Mouse (Mus musculus) adipocyte (in vitro differentiated cells): ENCODE measurements at regions not wholly inside any gene's neighbourhood (a gene's known extent, or its start where the extent isn't known, plus 50 kb on each side); places are given as distances from the start of the nearest gene placed in this dataset.

Source experiments
- DNase-seq: peaks from one replicate; pipeline ENCODE4 v3.0.0-alpha.2; 2016; ENCODE audit warnings: low spot score

DNA sequence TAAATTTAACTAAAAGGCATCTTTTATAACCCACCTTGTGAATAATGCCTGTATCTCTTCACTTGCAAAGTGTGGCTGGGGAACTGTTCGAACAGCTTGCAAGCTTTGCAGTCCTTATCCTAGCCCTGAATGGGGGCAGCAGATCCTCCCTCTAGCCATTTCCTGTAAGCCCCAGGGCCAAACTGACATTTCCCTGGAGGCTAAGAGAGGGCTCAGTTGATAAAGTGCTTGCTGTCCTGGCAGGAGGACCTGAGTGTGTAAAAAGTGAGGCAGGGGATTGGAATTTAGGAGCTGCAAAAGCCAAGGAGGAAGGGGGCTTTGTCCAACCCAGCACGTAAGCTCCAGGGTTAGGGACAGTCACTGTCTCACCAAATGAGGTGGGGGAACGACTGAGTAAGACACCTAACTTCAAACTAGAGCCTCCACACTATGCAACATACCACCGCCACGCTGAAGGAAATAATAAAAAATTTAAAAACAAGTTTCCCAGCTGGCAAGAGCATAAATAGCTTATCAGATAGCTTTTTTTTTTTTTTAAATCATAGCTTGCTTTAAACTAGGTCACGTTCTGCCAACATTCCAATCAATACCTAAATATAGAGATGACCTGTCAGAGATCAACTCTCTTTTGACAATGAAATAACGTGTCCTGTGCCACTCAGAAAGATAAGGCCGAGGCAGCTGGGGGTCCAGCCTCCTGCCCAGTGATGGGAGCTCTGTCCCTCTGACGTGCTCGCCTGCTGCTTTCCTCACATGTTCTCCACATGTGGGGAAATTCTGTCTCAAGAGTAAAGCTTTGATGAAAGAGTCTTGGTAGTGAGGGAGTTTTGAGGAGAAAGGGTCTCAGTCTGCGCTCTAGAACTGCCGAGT lies 146.0 kb downstream of the Zfp36l1 start:
- no peak for DNase-seq

DNA sequence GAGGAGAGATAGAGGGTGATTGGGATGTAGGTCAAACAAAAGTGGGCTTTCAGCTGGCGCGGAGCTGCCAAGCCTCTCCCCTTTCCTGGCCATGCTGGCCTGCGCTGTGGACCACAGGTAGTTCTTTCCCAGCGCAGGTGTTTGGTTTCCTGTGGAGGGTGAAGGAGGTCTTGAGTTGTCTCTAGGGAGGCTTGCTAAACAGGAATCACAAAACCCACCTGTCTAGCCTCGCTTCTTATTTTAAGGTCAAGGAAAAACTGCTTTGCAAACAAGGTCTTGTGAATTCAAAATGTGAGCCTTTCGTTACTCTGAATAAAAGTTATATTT lies 146.6 kb downstream of the Zfp36l1 start:
- no peak for DNase-seq

DNA sequence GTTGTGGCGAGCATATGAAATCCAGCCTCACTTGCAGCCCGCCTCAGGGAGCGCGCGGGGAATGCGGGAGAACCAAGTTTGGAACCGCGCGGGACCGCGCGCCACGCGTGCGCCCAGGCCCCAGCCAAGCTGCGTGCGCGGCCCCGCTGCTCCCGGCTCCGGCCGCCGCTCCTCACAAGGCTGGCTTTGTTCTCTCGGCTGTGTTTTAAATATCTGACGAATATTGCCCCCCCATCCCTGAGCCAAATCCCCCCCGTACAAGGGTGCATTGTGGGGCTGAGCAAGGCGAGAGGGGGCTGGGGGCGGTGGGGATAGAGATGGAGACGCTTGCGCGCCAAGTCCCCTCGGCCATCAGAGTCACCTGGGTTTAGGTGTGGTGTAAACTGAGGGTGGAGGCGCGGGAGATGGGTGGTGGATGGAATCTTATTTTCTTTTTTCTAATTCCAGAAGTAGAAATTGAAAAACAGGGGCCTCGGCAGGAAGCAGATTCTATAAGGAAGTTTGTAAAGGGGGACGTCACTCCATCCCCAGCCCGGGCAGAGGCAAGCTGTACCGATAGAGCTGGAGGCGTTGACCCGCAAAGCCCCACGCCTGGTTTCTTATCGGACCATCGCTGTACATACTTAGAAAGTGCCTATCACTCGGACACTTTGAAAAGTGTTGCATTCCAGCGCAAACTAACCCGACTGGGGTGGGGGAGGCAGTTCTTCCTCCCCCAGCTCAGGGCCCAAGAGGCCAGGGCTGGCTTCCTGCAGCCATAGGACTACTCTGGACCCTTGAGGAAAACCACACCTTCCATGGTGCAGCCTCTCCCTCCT lies 147.1 kb downstream of the Zfp36l1 start:
- DNase-seq = no peak

DNA sequence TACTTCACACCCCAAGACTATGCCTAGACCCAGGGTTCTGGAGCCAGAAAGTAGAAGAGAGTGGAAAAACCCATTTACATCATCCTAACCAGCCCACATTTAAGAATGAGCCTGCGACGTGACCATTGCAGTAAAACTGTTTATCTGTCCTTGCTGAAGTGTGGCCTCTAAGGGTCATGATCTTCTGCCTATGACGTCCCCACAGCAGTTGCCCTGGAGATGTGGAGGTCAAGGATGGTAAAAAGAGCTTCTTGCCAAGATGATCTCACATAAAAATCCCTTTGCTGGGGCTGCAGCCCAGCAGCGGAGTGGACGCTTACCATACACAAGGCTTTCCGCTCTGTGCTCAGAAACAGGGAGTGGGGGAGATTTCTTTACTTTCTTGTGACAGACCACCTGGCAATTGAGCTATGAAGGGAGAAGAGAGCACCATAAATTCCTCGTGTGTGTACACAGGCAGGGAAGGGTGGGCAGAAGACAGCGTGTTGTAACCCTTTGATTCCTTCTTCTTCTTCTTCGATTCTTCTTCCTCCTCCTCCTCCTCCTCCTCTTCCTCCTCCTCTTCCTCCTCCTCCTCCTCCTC lies 149.3 kb downstream of the Zfp36l1 start:
- DNase-seq = no peak

DNA sequence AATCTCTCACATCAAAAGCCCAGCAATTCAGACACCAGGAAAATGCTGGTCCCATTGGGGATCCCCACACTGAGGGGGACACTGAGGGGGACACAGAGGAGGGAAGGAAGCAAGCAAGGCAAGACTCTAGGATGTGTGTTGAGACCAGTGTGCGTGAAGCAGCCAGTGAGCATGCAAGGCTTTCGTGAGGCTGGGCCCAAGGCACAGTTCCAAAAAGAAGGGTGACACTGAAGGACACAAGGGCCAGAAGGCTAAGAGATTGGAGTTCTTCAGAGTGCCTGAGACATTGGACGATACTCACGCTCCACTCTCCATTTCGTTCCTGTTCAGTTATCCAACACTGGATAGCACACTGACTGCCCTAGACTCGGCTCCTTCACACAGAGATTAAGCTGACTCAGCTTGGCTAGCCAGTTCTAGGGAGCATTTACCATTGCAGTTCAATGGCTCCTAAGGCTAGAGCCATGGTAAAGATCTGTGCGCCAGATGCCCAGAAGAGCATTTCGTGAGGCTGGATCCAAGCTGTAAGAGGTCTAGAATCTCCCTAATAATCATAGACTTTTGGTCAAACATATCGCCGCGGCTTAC lies 150.1 kb downstream of the Zfp36l1 start:
- DNase-seq = no peak

DNA sequence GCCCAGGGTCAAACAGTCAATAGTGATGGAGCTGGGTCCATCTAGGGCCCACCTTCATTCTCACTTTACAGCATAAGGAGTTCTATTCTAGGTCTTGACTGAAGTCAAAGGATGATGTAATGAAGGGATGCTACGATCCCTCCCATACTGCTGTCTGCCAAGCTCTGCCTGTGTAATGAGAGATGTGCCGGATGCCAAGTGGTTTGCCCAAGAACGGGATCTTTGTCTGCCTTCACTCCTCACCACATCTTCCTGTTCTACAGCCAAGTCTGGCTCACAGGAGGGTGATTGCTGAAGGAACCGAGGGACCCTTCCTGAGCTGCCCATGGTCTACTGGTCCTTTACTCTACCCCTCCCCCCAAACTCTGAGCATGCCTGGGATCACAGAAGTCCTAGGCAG lies 150.9 kb downstream of the Zfp36l1 start:
- peak; percentile 61 for DNase-seq

DNA sequence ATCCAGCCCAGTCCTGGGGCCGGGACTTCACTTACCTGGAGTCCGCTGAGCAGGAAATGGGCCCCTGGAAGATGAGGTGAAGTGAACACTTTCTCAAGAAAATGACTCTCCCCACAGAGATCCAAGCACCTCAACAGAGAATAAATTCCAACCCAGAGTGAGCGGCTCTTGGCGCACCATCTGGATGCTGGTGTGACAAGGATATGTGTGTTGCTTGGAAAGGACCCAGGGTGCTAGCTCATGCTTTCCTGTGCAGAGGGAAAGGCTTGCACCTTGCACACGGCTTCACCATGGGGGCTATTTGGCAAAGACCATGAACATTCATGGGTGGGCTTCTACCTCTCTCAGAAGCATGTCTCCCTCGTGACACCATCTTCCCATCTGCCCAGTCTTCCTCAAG lies 151.7 kb downstream of the Zfp36l1 start:
- no peak for DNase-seq

DNA sequence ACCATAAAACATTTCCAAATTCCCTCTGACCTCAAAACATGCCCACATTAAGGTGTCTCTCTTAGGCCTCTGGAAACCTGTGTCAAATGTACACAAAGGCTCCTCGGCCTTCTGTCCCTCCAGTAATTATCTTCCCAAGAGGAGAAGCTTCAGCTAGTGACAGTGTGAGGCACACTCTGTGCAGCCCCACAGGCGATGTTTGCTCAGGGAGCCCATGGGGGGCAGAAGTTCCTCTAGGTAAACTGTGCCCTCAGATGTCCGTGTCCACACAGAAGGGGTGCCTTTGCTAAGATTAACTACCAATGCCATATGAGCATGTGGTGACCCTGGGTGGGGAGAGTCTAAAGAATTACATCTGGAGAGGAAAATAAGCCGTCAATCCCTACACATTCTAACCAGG lies 152.4 kb downstream of the Zfp36l1 start:
- DNase-seq = no peak

DNA sequence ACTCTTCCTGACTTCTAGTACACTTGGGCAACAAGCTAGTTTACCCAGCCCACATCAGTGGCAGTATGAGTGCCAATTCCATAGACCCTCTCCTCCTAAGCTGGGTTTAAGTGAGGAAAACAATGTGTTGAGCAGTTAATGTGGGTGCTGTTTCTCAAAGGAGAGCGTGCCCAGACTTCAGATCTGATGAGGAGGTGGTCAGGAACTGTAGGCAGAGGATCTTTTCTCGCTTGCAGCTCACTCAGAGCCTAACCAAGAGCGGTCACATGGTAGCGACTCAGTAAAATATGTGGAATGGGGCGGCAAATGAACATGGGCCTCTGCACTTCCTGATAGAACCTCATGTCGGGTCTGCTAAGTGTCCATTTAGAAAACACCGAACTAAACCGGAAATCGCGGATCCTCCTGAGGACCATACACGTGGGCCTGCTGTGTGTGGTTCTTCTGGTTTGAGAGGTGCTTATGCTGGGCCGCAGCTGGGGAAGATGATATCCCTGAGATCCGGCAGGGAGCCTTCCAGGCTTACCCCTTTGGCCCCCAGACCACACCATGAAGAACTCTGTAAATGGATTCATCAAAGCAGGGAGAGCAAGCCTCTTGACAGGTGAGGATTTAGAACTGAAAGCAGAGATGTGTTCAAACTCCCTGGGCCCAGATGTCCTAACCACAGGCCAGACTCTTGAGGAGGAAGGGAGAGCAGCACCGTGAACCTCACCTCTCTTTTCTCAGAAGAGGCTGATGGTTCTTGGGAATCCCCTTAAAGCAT lies 153.1 kb downstream of the Zfp36l1 start:
- no peak for DNase-seq

DNA sequence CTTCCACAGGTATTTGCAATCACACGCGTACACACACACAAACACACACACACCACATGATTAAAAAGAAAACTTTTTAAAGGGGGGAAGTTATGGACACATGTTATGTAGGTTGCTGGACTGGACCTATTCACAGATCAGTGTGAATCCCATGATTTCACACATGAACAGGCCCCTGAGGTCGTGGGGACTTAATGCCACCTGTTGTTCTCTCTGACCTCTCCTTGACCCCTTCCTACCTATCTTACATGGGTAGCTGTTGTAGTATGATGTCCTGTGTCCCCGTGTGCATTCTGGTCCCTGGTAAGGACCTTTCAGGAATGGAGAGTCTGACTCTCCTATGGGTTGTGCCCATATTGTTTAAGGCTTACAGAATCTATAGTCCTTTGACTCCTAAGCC lies 155.6 kb downstream of the Zfp36l1 start:
- DNase-seq = no peak

DNA sequence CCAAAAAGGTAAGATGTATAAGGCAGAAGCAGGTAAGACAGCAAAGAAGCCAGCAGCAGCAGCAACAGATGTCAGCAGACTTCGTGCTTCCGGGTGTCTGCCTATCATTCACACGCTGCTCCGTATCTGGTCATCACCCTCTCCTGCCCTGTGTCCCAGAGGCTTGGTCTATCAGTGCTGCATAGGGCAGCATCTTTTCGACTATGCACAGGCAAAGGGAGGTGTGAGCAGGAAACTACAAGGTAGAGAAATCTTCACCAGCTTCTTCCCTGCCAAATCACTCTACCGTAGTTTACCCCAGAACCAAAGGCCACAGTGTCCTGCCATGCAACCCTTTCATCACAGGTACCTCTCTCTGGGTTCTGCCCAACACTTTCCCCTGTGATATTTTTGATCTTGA lies 156.5 kb downstream of the Zfp36l1 start:
- no peak for DNase-seq

DNA sequence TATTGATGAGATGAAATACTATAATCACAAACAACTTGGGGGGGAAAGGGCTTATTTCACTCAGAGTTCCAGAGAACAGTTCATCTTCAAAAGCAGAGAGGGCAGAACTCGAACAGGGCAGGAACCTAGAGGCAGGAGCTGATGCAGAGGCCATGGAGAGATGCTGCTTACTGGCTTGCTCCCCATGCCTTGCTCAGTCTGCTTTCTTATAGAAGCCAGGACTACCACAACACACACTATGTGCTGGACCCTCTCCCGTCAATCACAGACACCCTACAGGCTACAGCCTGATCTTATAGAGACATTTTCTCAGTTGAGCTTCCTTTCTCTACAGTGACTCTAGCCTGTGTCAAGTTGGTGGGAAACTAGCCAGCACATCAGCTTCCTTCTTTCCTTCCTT lies 157.3 kb downstream of the Zfp36l1 start:
- DNase-seq = no peak

DNA sequence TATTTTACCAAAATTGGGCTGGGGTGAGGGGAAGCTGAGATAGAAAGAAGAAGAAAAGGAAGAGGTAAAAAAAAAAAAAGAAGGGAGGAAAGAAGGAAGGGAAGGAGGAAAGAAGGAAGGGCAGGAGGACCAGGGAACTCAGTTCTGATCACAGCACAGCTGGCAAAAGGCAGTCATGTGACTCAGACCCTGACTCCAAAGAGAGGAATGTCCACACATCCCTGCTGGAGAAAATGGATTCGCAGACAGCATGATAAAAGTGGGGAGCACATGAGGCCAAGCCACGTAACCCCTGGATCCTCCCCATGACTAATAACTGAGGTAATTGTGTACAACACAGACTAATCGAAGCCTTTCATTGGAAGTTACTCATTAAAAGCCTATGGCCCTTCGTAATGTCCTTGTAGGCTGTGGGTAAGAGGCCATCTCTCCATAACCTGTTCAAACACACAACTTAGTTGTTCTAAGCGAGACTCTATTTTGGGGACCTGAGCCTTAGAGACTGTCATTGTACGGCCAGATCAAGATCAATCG lies 162.2 kb downstream of the Zfp36l1 start:
- DNase-seq = no peak

DNA sequence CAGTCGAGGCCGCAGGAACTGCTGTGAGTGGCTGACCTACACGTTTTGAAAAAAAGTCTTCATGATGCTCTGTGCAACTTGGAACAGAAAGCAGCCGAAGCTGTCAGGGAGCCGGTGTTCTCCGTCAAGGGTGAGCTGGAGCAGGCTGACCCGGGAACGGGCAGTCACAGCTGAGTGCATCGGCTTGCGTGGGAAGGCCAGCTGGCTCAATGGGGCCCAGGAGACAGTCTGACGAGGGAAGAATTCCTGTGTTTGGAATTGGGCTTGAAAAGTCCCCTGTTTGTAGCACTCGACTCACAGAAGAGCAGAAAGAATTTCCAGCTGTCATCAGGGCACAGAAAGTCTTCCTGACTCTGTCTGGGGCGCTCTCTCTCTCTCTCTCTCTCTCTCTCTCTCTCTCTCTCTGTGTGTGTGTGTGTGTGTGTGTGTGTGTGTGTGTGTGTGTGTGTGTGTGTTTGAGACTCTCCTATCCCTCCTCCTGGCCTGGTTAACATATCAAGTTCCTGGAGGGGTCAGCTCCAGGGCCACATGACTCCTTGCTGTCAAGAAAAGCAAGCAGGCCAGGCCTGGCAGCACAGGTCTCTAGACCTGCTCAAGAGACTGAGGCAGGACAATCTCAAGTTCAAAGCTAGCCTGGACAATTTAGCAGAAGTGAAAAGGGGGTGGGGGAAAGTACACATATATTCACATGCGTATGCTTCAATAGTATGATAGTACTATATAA lies 163.6 kb downstream of the Zfp36l1 start:
- peak; percentile 58 for DNase-seq

DNA sequence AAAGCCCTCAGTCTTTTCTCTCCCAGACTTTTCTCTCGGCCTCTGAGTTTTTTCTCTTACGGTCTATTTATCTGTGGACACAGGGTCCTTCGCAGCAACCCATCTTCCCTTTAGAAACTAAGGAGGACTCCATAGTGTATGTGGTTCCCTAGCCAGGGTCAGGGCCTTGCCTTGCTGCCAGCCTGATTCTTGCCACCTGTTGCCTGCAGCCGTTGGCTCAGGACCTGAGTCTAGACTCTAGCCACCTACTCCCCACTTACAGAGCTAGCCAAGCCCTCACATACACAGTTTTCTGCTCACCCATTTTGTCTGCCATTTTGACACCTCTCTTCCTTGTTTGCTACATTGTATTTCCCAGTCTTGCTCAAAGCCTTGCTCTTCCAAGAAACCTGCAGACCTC lies 165.2 kb downstream of the Zfp36l1 start:
- DNase-seq = no peak

DNA sequence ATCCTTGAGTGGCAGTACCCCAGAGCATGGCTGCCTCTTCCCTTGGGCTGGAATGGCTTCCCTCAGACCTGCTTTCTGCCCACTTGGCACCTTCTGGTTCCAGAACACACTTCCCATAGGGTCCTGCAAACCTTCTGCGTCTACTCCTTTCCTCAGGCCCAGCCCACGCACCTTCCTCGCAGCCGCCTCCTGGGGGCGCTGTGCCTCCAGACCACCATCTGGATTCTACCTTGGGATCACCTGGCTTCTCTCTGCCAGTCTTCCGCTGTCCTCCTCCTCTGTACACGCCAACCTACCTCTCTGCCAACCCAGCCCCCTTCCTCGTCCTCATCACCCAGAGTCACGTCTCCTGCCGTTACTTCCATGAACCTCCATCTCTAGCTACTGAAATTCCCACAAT lies 166.0 kb downstream of the Zfp36l1 start:
- DNase-seq = no peak

DNA sequence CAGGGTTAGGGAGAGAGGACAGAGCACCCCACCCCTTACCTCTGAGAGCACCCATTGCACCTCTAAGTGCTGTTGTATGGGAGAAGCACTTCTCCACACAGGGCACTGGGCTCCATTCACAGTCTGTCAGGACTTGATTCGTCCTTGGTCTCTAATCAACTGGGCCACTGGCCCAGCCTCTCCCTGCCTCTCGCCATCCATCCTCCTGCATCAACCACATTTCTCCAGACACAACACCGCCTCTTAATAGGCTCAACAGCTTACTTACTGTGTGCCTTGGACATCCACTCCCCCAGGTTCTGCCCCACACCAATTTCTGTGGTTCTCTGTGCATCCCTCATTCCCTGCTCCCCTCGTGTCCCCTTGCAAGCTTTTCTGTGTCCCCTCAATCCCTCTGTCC lies 166.9 kb downstream of the Zfp36l1 start:
- no peak for DNase-seq

DNA sequence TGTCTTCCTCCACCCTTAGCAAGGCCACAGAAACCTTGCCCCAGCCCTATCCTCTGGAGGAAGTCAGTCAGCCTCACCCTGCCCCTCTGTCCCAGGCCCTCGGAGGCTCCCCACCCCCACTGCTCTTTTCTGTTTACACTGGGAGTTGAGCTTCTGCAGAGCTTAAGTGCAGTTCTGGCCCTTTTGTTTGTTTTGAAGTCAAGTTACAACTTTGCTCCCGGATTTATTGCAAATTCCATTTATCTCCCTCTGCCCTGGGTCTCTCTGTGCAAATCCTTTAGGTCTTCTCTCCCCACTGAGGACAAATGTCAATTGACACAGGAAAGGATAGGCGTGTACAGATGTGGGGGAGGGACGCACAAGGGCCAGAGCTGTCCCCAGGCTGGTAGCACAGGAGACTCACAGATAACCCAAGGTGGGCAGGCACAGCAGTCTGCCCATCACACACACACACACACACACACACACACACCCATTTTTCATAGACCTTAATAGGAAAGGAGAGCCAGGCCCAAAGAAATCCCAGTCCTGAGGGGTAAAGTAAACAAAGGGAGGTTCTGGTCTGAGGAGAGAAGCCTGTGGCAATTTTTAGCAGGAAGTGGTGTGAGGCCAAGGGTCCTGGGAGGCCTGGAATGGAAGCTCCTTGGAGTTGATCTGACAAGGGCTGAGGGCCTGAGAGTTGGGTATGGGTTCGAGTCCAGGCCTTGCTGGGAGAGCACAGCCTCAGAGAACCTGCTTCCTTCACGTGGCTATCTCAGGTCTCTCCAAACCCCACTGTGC lies 167.9 kb downstream of the Zfp36l1 start:
- DNase-seq = peak; percentile 71

DNA sequence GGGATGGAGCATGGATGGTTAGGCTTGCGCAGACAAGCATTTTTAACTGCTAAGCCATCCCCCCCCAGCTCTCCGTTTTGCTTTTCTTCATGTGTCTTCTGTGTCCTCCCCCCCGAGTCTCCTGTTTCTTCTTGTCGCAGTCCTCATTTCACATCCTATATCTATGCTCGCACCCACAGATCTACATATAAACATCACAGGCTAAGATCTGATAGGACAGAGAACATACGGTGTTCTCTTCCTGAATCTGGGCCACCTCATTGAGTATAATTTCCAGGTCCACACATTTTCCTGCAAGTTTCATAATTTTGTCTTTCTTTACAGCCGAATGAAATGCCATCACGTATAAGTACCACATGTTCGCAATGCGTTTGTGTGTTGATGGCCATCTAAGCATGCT lies 168.7 kb downstream of the Zfp36l1 start:
- no peak for DNase-seq

DNA sequence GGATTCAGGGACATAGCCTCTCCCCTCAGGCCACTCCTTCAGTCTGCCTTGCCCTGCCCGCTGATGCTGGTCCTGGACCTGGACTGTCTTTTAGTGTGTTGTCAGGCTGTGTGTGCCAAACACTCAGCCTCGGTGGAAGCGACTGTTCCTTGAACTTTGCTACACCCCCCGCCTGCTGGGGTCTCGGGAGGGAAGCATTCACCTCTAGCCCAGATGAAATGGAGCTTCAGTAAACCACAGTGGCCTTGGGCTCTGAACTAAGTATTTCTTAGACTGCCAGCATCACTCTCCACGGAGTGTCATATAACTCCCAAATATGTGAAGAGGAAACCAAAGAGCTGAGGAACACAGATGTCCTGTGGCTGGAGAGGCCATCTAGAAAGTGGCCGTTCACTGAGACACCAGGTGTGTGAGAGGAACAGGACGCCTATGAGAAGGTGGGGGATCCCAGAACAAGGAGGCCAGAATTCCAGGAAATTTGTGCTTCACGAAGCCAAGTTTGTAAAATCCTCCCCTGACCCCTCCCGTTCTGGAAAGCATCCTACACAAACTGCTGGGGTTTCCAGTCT lies 170.2 kb downstream of the Zfp36l1 start:
- DNase-seq = peak; percentile 71
